Mouse (Mus musculus): ENCODE measurements around the gene Csrnp1. TPM values are rescaled to one million over a fixed set of nuclear protein-coding genes. Genes with fewer than 3 reads are reported as not detected.

The Csrnp1 gene
- polyA plus RNA-seq, 1 experiment from 2014 or later: 2.0 TPM

DNA sequence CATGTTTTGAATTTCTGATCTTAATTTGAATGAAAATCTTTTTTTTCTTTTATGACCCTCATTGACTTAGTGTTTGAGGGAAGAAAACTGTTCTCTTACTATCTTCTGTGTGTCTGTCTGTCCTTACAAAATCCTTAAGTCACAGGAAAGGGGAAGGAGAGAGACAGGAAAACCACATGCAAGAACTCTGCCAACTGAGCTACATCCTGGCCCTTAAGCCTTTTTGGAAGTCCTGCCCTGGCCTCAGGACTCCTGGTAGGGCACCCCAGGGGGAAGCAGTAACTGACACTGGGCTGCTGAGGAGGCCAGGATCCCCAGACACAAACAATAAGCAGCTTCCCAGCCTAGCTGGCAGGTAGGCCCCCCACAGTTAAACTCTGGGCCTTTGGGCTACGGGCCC lies 41.1 kb downstream of the Csrnp1 start:
- H3K9ac ChIP-seq (replicated peaks; ENCODE audit: low read depth, low read length): no peak overlapping the region
- ATAC-seq: no peak
- H3K4me1 ChIP-seq (replicated peaks; ENCODE audit: control insufficient read depth, insufficient read depth, low read length): no peaks in the 10 kb centered on the region
- H3K4me2 ChIP-seq (ENCODE audit: low read length): no peak overlapping the region
- H3K27me3 ChIP-seq (replicated peaks; ENCODE audit: control insufficient read depth, insufficient read depth, low read length): no peaks in the 10 kb centered on the region
- H3K27ac ChIP-seq (ENCODE audit: low read length): no peak overlapping the region
- H3K36me3 ChIP-seq (ENCODE audit: control insufficient read depth, insufficient read depth): no peaks in the 10 kb centered on the region
- H3K9me3 ChIP-seq (ENCODE audit: control insufficient read depth, low read length): no peaks in the 10 kb centered on the region
- no peak overlapping the region for H3K4me3 ChIP-seq (replicated peaks; ENCODE audit: low read length)
- 43% methylated on average over 1 of the region's 1 CpGs for WGBS

DNA sequence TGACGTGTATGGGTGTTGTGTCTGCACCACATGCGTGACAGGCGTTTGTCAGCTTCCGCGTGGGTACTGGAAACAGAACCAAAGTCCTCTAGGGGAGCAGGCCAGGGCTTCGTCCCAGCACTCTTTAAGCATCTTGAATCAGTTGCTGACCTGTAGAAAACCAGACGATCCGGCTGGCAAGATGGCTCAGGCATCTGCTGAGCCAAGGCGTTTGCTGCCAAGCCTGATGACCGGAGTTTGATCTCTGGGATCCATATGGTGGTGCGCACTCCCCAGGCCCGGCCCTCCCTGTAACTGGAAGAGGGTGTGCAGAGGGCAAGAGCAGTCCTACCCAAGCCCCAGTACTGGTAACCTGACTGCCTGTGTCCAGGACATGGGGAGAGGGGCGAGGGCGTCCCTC lies 42.6 kb downstream of the Csrnp1 start:
- peaks cover 4% of the 10 kb centered on the region for H3K4me1 ChIP-seq (replicated peaks; ENCODE audit: control insufficient read depth, insufficient read depth, low read length)
- no peak overlapping the region for H3K9ac ChIP-seq (replicated peaks; ENCODE audit: low read depth, low read length)
- no peak overlapping the region for H3K27ac ChIP-seq (ENCODE audit: low read length)
- no peak for ATAC-seq
- H3K27me3 ChIP-seq (replicated peaks; ENCODE audit: control insufficient read depth, insufficient read depth, low read length): no peaks in the 10 kb centered on the region
- 77% methylated on average over 14 of the region's 14 CpGs for WGBS
- H3K36me3 ChIP-seq (ENCODE audit: control insufficient read depth, insufficient read depth): no peaks in the 10 kb centered on the region
- H3K4me3 ChIP-seq (replicated peaks; ENCODE audit: low read length): no peak overlapping the region
- H3K9me3 ChIP-seq (ENCODE audit: control insufficient read depth, low read length): no peaks in the 10 kb centered on the region
- H3K4me2 ChIP-seq (ENCODE audit: low read length): no peak overlapping the region

GRCm38 (mm10) chr9:119941407-119941806 lies 43.1 kb downstream of the Csrnp1 start:
- Histone ChIP-seq H3K36me3 (ENCODE audit: control insufficient read depth, insufficient read depth) (no peaks in the 10 kb centered on the region), H3K27me3 (replicated peaks; ENCODE audit: control insufficient read depth, insufficient read depth, low read length) (no peaks in the 10 kb centered on the region), H3K9ac (replicated peaks; ENCODE audit: low read depth, low read length) (no peak overlapping the region), H3K4me2 (ENCODE audit: low read length) (no peak overlapping the region), H3K4me3 (replicated peaks; ENCODE audit: low read length) (no peak overlapping the region), H3K9me3 (ENCODE audit: control insufficient read depth, low read length) (no peaks in the 10 kb centered on the region), H3K27ac (ENCODE audit: low read length) (no peak overlapping the region), H3K4me1 (replicated peaks; ENCODE audit: control insufficient read depth, insufficient read depth, low read length) (peaks cover 8% of the 10 kb centered on the region)
- no peak for ATAC-seq
- 77% methylated on average over 5 of the region's 5 CpGs for WGBS

DNA sequence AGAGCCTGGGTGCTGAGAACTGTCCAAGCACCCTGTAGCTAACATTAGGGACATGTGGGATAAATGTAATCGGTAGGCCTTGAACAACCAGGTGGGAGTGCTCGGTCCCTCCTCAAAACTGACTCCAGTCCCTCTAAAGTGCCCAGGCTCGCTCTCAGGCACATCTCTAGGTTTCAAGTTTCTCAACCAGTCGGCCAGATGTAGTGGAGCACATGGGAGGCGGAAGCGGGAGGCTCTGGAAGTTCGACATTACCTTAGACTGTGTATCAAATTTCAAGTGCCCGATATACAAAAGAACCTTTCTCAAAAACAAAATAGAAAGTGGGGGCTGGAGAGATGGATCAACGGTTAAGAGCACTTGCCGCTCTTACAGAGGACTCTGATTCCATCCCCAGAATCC lies 44.8 kb downstream of the Csrnp1 start:
- Histone ChIP-seq H3K27me3 (replicated peaks; ENCODE audit: control insufficient read depth, insufficient read depth, low read length) (no peaks in the 10 kb centered on the region), H3K9me3 (ENCODE audit: control insufficient read depth, low read length) (no peaks in the 10 kb centered on the region), H3K4me2 (ENCODE audit: low read length) (no peak overlapping the region), H3K4me1 (replicated peaks; ENCODE audit: control insufficient read depth, insufficient read depth, low read length) (peaks cover 12% of the 10 kb centered on the region), H3K36me3 (ENCODE audit: control insufficient read depth, insufficient read depth) (no peaks in the 10 kb centered on the region), H3K9ac (replicated peaks; ENCODE audit: low read depth, low read length) (no peak overlapping the region), H3K4me3 (replicated peaks; ENCODE audit: low read length) (no peak overlapping the region), H3K27ac (ENCODE audit: low read length) (no peak overlapping the region)
- ATAC-seq: no peak
- WGBS: 69% methylated on average over 10 of the region's 10 CpGs

- Histone ChIP-seq H3K9ac (replicated peaks; ENCODE audit: low read depth, low read length) (no peak overlapping the region), H3K4me2 (ENCODE audit: low read length) (no peak overlapping the region), H3K9me3 (ENCODE audit: control insufficient read depth, low read length) (no peaks in the 10 kb centered on the region), H3K4me3 (replicated peaks; ENCODE audit: low read length) (no peak overlapping the region), H3K27me3 (replicated peaks; ENCODE audit: control insufficient read depth, insufficient read depth, low read length) (no peaks in the 10 kb centered on the region), H3K27ac (ENCODE audit: low read length) (no peak overlapping the region), H3K4me1 (replicated peaks; ENCODE audit: control insufficient read depth, insufficient read depth, low read length) (peaks cover 12% of the 10 kb centered on the region), H3K36me3 (ENCODE audit: control insufficient read depth, insufficient read depth) (no peaks in the 10 kb centered on the region)
- no peak for ATAC-seq
- WGBS: 87% methylated on average over 4 of the region's 4 CpGs
Observed at GRCm38 (mm10) chr9:119938496-119938895, 46.0 kb downstream of the Csrnp1 start.

- H3K4me2 ChIP-seq (ENCODE audit: low read length): peak within 1 kb of the TSS; percentile 86
- ATAC-seq: peak; percentile 97
- H3K9ac ChIP-seq (replicated peaks; ENCODE audit: low read depth, low read length): peak within 1 kb of the TSS; percentile 91
- H3K27ac ChIP-seq (ENCODE audit: low read length): peak within 1 kb of the TSS; percentile 67
- under 1% methylated on average over 40 of the region's 40 CpGs for WGBS
- H3K4me3 ChIP-seq (replicated peaks; ENCODE audit: low read length): peak within 1 kb of the TSS; percentile 63
- H3K36me3 ChIP-seq (ENCODE audit: control insufficient read depth, insufficient read depth): no peaks in the 10 kb centered on the region
- H3K9me3 ChIP-seq (ENCODE audit: control insufficient read depth, low read length): no peaks in the 10 kb centered on the region
- no peaks in the 10 kb centered on the region for H3K27me3 ChIP-seq (replicated peaks; ENCODE audit: control insufficient read depth, insufficient read depth, low read length)
- H3K4me1 ChIP-seq (replicated peaks; ENCODE audit: control insufficient read depth, insufficient read depth, low read length): peaks cover 12% of the 10 kb centered on the region
Observed at GRCm38 (mm10) chr9:119937005-119937773, 47.3 kb downstream of the Csrnp1 start, which contains the start of the genes Gorasp1 and Ttc21a. Gene Gorasp1, minus strand, starts transcription at chr9:119937565. Gene Ttc21a, plus strand, starts transcription at chr9:119937606.

- Histone ChIP-seq H3K4me3 (replicated peaks; ENCODE audit: low read length) (no peak overlapping the region), H3K27ac (ENCODE audit: low read length) (no peak overlapping the region), H3K4me2 (ENCODE audit: low read length) (no peak overlapping the region), H3K9ac (replicated peaks; ENCODE audit: low read depth, low read length) (no peak overlapping the region), H3K36me3 (ENCODE audit: control insufficient read depth, insufficient read depth) (no peaks in the 10 kb centered on the region), H3K9me3 (ENCODE audit: control insufficient read depth, low read length) (no peaks in the 10 kb centered on the region), H3K27me3 (replicated peaks; ENCODE audit: control insufficient read depth, insufficient read depth, low read length) (no peaks in the 10 kb centered on the region), H3K4me1 (replicated peaks; ENCODE audit: control insufficient read depth, insufficient read depth, low read length) (peaks cover 12% of the 10 kb centered on the region)
- no peak for ATAC-seq
- WGBS: 92% methylated on average over 6 of the region's 6 CpGs
Observed at GRCm38 (mm10) chr9:119933675-119934074, 50.8 kb downstream of the Csrnp1 start.

GRCm38 (mm10) chr9:119932358-119932757 lies 52.1 kb downstream of the Csrnp1 start:
- Histone ChIP-seq H3K4me2 (ENCODE audit: low read length) (no peak overlapping the region), H3K27me3 (replicated peaks; ENCODE audit: control insufficient read depth, insufficient read depth, low read length) (no peaks in the 10 kb centered on the region), H3K4me3 (replicated peaks; ENCODE audit: low read length) (no peak overlapping the region), H3K9me3 (ENCODE audit: control insufficient read depth, low read length) (no peaks in the 10 kb centered on the region), H3K9ac (replicated peaks; ENCODE audit: low read depth, low read length) (no peak overlapping the region), H3K27ac (ENCODE audit: low read length) (no peak overlapping the region), H3K4me1 (replicated peaks; ENCODE audit: control insufficient read depth, insufficient read depth, low read length) (peaks cover 8% of the 10 kb centered on the region), H3K36me3 (ENCODE audit: control insufficient read depth, insufficient read depth) (peaks cover 4% of the 10 kb centered on the region; the same call in 1 of the 2 replicates)
- WGBS: 93% methylated on average over 12 of the region's 12 CpGs
- no peak for ATAC-seq

GRCm38 (mm10) chr9:119926497-119926896 lies 58.0 kb downstream of the Csrnp1 start:
- H3K9ac ChIP-seq (replicated peaks; ENCODE audit: low read depth, low read length): no peak overlapping the region
- no peaks in the 10 kb centered on the region for H3K9me3 ChIP-seq (ENCODE audit: control insufficient read depth, low read length)
- H3K36me3 ChIP-seq (ENCODE audit: control insufficient read depth, insufficient read depth): peaks cover 34% of the 10 kb centered on the region
- H3K4me1 ChIP-seq (replicated peaks; ENCODE audit: control insufficient read depth, insufficient read depth, low read length): no peaks in the 10 kb centered on the region
- H3K4me2 ChIP-seq (ENCODE audit: low read length): no peak overlapping the region
- no peak overlapping the region for H3K27ac ChIP-seq (ENCODE audit: low read length)
- no peak for ATAC-seq
- H3K4me3 ChIP-seq (replicated peaks; ENCODE audit: low read length): no peak overlapping the region
- H3K27me3 ChIP-seq (replicated peaks; ENCODE audit: control insufficient read depth, insufficient read depth, low read length): no peaks in the 10 kb centered on the region
- WGBS: 95% methylated on average over 5 of the region's 5 CpGs
